Mouse (Mus musculus): Measurements from ENCODE around the gene Smarca4. TPM values are rescaled to one million over a fixed set of nuclear protein-coding genes. Genes with fewer than 3 reads are reported as not detected.
"Not testable (repeated sequence)": the region's sequence is repeated elsewhere in the genome, so short reads cannot be mapped to it uniquely, and the experiment has no call there.

Gene Smarca4
- polyA plus RNA-seq, 1 experiment from 2014 or later: 157 TPM

DNA sequence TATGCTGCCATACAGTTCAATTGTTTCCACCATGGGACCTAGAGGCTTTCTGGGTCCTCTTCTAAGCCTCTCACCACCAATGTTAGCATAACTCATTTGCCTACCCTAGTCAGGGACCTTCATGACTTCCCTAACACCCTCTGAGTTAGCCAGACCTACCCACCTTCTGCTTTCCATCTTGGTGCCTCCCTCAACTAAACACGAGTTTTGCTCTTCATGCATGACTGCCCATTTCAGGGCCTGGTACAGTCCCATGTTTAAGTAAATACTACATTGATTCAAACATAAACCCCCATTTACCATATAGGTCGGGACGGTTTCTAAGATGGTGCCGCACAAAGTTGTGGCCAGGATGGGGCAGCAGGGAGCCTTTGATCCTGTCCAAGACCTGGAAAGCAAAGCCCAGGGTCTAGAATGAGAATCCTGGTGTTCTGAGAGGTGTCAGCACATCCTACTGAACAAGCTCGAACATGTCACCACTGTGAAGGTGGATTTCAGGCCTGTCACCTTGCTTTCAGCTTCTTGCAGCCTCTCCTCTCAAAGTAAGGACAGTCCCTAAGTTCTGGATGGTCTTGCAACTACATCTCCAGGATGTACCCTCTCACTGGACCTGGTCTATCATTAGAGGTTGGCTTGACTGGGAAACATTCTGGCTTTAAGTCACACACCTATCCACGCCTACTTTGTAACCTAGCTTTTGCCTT lies 24.7 kb upstream of the Smarca4 start:
- H3K9me3 ChIP-seq: no peaks in the 10 kb centered on the region
- H3K36me3 ChIP-seq (replicated peaks): peaks cover 69% of the 10 kb centered on the region
- peak overlapping the region; percentile 91 for H3K4me3 ChIP-seq
- H3K4me1 ChIP-seq: peaks cover 29% of the 10 kb centered on the region
- H3K27ac ChIP-seq (replicated peaks): 0 out of 2 replicates have a peak overlapping the region, but pooled peaks have one; percentile 88
- WGBS: 87% methylated on average over 6 of the region's 6 CpGs
- DNase-seq (ENCODE audit: low spot score): no peak
- H3K27me3 ChIP-seq (replicated peaks; ENCODE audit: low read depth, poor library complexity, severe bottlenecking): no peaks in the 10 kb centered on the region

DNA sequence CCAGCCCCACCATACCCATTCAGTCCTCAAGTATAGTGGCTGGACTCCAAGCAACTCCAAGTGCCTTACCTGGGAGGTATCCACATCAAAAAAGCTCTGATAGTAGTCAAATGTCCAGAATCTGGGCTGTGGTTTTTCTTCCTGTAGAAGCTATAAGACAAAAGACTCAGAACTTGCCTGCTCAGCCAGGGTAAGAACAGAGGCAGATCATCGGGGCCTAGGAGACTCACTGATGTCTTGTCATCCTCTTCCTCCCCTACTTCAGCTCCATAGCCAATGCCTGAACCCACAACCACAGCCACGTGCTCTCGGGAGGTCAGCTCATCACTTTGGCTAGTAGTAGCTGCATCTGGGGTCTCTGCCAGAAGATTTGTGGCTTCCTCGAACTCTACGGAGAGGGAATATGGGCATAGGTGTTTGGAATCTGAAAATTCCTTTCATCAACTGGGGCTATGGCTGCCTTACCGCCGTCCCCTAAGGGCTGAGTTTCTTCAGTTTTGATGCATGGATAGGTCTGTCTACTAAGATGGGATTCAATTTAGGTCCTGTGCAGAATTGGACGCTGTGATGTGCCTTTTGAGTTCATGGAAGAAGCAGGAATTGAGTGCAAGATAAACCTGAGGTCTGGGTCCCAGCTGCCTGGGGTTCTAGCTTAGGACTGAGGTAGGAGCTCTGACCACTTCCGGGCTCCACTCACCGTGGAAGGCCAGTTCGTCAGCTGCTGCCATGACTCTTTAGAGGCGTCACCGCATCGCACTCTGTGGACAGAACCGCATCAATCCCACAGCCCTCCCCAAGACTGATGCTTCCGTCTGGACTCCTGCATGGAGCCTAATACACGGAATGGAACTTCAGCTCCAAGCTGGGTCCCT lies 23.9 kb upstream of the Smarca4 start:
- Histone ChIP-seq H3K36me3 (replicated peaks) (peaks cover 68% of the 10 kb centered on the region), H3K27ac (replicated peaks) (peak overlapping the region; percentile 88), H3K4me3 (peak overlapping the region; percentile 91), H3K4me1 (peaks cover 29% of the 10 kb centered on the region), H3K27me3 (replicated peaks; ENCODE audit: low read depth, poor library complexity, severe bottlenecking) (no peaks in the 10 kb centered on the region), H3K9me3 (no peaks in the 10 kb centered on the region)
- DNase-seq (ENCODE audit: low spot score): no peak
- 21% methylated on average over 17 of the region's 17 CpGs for WGBS

DNA sequence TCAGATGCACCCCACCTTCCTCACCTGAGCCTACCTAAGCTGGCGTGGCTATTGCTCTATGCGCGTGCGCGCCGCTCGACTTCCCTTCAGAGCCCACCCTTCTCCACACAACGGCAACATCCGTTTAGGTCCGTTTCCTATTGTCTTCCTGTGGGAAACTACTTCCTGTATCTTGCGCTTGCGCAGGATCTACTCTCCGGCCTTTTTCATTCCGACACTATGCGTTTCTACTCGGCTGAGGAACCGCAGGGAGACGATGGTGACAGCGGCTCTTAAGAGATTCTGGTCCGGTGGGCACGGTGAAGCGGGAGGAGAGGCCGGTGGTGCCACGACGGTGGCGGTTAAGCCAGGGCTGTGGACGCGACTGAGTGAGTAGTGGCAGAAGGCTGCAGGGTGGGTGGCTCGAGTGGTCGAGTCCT lies 23.3 kb upstream of the Smarca4 start, which contains the start of the genes Timm29 and Yipf2:
Gene Timm29, plus strand, starts transcription at position 20 of the 419 bp plus-strand sequence.
Gene Yipf2, minus strand, starts transcription at position 126 of the 419 bp plus-strand sequence.
- peak; percentile 92 for DNase-seq (ENCODE audit: low spot score)
- peaks cover 61% of the 10 kb centered on the region for H3K36me3 ChIP-seq (replicated peaks)
- peak within 1 kb of the TSS; percentile 91 for H3K4me3 ChIP-seq
- H3K9me3 ChIP-seq: no peaks in the 10 kb centered on the region
- H3K27me3 ChIP-seq (replicated peaks; ENCODE audit: low read depth, poor library complexity, severe bottlenecking): no peaks in the 10 kb centered on the region
- H3K27ac ChIP-seq (replicated peaks): peak within 1 kb of the TSS; percentile 88
- H3K4me1 ChIP-seq: peaks cover 29% of the 10 kb centered on the region
- 0% methylated on average over 30 of the region's 30 CpGs for WGBS

DNA sequence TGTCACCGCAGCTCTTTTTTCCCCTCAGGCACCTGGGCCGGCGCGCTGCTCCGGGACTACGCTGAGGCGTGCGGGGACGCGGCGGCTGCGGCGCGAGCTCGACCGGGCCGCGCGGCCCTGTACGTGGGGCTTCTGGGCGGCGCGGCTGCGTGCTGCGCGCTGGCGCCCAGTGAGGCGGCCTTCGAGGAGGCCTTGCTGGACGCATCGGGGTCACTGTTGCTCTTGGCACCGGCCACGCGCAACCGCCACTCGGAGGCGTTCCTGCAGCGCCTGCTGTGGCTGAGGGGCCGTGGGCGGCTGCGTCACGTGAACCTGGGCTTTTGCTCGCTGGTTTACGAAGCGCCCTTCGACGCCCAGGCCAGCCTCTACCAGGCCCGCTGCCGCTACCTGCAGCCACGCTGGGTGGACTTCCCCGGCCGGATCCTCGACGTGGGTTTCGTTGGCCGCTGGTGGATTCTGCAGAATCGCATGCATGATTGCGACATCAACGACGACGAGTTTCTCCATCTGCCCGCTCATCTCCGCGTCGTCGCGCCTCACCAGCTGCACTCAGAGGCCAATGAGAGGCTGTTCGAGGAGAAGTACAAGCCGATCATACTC lies 22.7 kb upstream of the Smarca4 start:
- Histone ChIP-seq H3K36me3 (replicated peaks) (peaks cover 56% of the 10 kb centered on the region), H3K9me3 (no peaks in the 10 kb centered on the region), H3K27me3 (replicated peaks; ENCODE audit: low read depth, poor library complexity, severe bottlenecking) (no peaks in the 10 kb centered on the region), H3K4me3 (peak overlapping the region; percentile 91), H3K4me1 (peaks cover 29% of the 10 kb centered on the region), H3K27ac (replicated peaks) (peak overlapping the region; percentile 88)
- 2% methylated on average over 69 of the region's 69 CpGs for WGBS
- no peak for DNase-seq (ENCODE audit: low spot score)

DNA sequence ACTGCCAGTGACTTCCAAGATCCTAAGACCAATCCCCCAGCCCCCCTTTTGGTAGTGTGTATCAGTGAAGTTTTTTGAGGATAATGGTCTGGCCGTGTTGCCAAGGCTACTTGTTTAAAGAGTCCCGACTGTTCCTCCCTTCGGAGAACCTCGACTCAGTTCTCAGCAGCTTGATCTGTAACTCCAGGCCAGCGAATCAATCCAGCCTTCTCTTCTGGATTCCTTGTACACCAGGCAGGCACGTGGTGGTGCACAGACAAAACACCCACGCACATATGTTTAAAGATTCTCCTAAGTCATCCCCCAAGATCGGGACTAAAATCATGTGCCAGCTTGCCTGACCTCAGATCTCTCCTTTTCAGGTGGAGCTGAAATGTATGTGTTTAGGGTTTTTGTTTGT lies 21.6 kb upstream of the Smarca4 start:
- DNase-seq (ENCODE audit: low spot score); H3K27ac ChIP-seq (replicated peaks); H3K9me3 ChIP-seq; H3K27me3 ChIP-seq (replicated peaks; ENCODE audit: low read depth, poor library complexity, severe bottlenecking): not testable (repeated sequence)
- Histone ChIP-seq H3K36me3 (replicated peaks) (peaks cover 45% of the 10 kb centered on the region), H3K4me1 (peaks cover 29% of the 10 kb centered on the region), H3K4me3 (peak overlapping the region; percentile 91)
- WGBS: 91% methylated on average over 8 of the region's 8 CpGs

DNA sequence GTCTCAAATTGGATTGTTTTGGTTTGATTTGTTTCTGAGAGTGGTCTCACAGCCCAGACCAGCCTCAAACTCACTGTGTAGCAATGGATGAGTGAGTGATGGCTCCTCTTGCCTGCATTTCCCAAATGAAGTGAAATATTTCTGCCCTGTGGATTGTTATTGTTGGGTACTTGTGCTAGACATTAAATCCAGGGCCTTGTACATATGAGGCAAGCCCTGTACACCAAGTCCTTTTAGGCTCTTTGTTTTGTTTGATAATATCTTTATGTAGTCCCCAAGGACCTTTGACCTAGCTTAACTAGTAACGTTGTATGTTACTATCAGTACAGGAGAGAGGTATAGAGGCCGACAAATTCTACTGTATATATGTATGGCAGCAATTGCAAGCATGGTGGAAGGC lies 21.1 kb upstream of the Smarca4 start:
- no peak overlapping the region for H3K4me3 ChIP-seq
- no peaks in the 10 kb centered on the region for H3K27me3 ChIP-seq (replicated peaks; ENCODE audit: low read depth, poor library complexity, severe bottlenecking)
- WGBS: 86% methylated on average over 2 of the region's 2 CpGs
- no peak for DNase-seq (ENCODE audit: low spot score)
- H3K4me1 ChIP-seq: peaks cover 29% of the 10 kb centered on the region
- peaks cover 40% of the 10 kb centered on the region for H3K36me3 ChIP-seq (replicated peaks)
- no peaks in the 10 kb centered on the region for H3K9me3 ChIP-seq
- no peak overlapping the region for H3K27ac ChIP-seq (replicated peaks)

DNA sequence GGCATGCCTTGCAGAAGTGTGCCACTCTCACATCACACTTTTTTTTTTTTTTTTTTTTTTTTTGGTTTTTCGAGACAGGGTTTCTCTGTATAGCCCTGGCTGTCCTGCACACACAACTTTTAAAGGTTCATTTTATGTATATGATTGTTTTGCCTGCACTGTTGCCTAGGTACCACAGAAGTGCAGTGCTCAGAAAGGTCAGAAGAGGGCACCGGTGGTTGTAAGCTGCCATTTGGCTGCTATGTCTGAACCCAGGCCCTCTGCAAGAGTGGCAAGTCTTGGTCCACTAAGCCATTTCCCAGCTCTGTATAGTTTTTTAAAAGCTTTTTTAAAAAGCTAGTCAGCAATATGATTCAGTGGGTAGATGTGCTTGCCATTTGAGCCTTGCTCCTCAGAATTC lies 17.8 kb upstream of the Smarca4 start:
- H3K27me3 ChIP-seq (replicated peaks; ENCODE audit: low read depth, poor library complexity, severe bottlenecking): no peaks in the 10 kb centered on the region
- H3K4me1 ChIP-seq: peaks cover 12% of the 10 kb centered on the region
- no peak for DNase-seq (ENCODE audit: low spot score)
- H3K36me3 ChIP-seq (replicated peaks): peaks cover 24% of the 10 kb centered on the region
- 34% methylated on average over 2 of the region's 2 CpGs for WGBS
- no peak overlapping the region for H3K27ac ChIP-seq (replicated peaks)
- no peak overlapping the region for H3K4me3 ChIP-seq
- H3K9me3 ChIP-seq: no peaks in the 10 kb centered on the region

DNA sequence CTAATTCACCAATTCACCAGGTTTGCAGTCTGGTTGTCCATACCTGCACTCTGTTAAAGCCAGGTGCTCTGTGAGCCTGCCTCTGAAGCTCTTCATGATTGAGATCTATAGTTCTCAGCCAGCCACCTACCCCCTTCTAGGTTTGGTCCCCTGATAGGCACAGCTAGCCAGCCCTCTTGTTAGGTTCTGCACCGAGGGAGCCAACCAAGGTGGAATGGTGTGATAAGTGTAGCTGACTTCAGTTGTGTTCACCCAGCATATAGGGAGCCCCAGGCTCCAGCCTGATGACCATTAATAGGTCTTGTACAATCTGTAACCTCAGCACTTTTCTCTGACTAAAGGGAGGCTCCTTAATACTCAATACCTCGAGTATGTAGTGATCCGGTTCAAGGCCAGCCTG lies 15.8 kb upstream of the Smarca4 start:
- 80% methylated on average over 3 of the region's 3 CpGs for WGBS
- Histone ChIP-seq H3K9me3 (no peaks in the 10 kb centered on the region), H3K4me1 (no peaks in the 10 kb centered on the region; the same call in 1 of the 2 replicates)

DNA sequence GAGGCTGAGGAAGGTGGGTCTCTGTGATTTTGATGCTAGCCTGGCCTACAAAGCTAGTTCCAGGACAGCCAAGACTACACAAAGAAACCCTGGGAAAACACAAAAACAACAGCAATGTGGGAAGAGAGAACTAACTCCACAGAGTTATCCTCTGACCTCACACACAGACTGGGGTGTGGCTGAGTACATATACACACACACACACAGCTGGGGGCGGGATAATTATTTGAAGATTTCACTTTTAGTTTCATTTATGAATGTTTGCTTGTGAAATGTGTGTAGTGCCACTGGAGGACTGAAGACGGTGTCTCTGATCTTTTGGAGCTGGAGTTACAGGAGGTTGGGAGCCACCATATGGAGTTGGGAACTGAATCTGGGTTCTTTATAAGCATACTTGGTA lies 14.9 kb upstream of the Smarca4 start:
- Histone ChIP-seq H3K36me3 (replicated peaks) (peaks cover 9% of the 10 kb centered on the region), H3K27ac (replicated peaks) (no peak overlapping the region), H3K4me3 (no peak overlapping the region), H3K4me1 (no peaks in the 10 kb centered on the region; the same call in 1 of the 2 replicates), H3K27me3 (replicated peaks; ENCODE audit: low read depth, poor library complexity, severe bottlenecking) (no peaks in the 10 kb centered on the region), H3K9me3 (no peaks in the 10 kb centered on the region)
- DNase-seq (ENCODE audit: low spot score): no peak
- 86% methylated on average over 2 of the region's 2 CpGs for WGBS

More for the DNA sequence above, 15.8 kb upstream of the Smarca4 start:
- H3K4me3 ChIP-seq: no peak overlapping the region
- peaks cover 18% of the 10 kb centered on the region for H3K36me3 ChIP-seq (replicated peaks)
- no peak for DNase-seq (ENCODE audit: low spot score)
- H3K27ac ChIP-seq (replicated peaks): no peak overlapping the region
- H3K27me3 ChIP-seq (replicated peaks; ENCODE audit: low read depth, poor library complexity, severe bottlenecking): no peaks in the 10 kb centered on the region

DNA sequence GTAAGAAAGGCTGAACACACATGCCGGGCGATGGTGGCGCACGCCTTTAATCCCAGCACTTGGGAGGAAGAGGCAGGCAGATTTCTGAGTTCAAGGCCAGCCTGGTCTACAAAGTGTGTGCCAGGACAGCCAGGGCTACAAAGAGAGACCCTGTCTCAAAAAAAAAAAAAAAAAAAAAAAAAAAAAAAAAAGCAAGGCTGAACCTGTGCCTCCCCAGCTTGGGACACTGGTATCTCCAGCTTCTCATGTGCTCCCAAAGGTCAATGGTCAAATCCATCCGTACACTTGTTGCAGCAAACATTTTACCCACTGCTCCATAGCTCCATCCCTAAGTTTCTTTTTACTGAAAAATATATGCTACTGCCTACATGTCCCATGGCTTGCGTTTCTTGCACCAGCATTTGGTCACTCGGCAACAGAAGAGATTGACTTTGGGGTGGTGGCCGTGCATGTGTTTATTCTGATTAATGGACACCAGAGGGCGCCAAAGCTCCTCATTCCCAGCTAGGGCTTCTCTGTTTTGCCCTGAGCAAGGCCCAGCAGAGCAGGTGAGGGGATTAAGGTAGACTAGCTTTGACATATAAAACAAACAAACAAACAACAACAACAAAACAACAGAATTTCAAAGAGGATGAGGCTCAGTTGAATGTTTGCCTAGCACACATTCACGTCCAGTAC lies 14.1 kb upstream of the Smarca4 start:
- H3K27me3 ChIP-seq (replicated peaks; ENCODE audit: low read depth, poor library complexity, severe bottlenecking): no peaks in the 10 kb centered on the region
- WGBS: 50% methylated on average over 10 of the region's 10 CpGs
- H3K4me1 ChIP-seq: no peaks in the 10 kb centered on the region; the same call in 1 of the 2 replicates
- peaks cover 2% of the 10 kb centered on the region; the same call in 1 of the 2 replicates for H3K36me3 ChIP-seq (replicated peaks)
- no peak overlapping the region for H3K27ac ChIP-seq (replicated peaks)
- peak; percentile 77 for DNase-seq (ENCODE audit: low spot score)
- H3K4me3 ChIP-seq: no peak overlapping the region
- no peaks in the 10 kb centered on the region for H3K9me3 ChIP-seq

DNA sequence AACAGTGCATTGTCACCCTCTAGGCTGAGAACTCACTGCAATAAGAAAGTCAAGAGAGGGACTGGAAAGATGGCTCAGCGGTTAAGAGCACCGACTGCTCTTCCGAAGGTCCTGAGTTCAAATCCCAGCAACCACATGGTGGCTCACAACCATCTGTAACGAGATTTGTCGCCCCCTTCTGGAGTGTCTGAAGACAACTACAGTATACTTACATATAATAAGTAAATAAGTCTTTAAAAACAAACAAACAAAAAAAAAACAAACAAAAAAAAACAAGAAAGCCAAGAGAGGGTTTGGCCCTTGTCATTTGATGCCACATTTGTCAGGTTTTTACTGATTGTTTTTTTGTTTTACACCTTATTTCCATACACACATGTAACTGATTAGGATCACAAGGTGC lies 11.8 kb upstream of the Smarca4 start:
- Histone ChIP-seq H3K27ac (replicated peaks) (no peak overlapping the region), H3K4me3 (no peak overlapping the region), H3K9me3 (no peaks in the 10 kb centered on the region), H3K4me1 (no peaks in the 10 kb centered on the region; the same call in 1 of the 2 replicates), H3K36me3 (replicated peaks) (no peaks in the 10 kb centered on the region), H3K27me3 (replicated peaks; ENCODE audit: low read depth, poor library complexity, severe bottlenecking) (no peaks in the 10 kb centered on the region)
- DNase-seq (ENCODE audit: low spot score): no peak
- 69% methylated on average over 5 of the region's 5 CpGs for WGBS

DNA sequence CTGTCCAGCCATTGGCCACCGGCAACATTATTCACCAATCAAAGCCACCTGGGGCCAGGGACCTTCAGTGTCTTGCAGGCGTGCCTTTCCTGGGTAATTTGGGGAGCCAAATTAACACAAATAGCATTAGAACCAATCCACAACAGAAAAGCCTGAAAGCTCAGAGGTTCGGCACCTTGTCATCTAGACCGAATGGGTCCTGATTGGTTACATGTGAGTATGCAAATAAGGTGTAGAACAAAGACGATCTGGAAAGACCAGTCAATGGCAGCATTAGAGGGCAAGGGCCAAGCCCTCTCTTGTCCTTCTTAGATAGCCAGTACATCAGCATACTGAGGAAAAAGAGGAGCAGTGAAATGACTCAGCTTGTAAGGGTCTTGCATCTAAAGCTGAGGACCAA lies 10.1 kb upstream of the Smarca4 start:
- no peaks in the 10 kb centered on the region for H3K36me3 ChIP-seq (replicated peaks)
- H3K9me3 ChIP-seq: no peaks in the 10 kb centered on the region
- WGBS: 73% methylated on average over 5 of the region's 5 CpGs
- DNase-seq (ENCODE audit: low spot score): no peak
- no peaks in the 10 kb centered on the region; the same call in 1 of the 2 replicates for H3K4me1 ChIP-seq
- no peak overlapping the region for H3K4me3 ChIP-seq
- H3K27me3 ChIP-seq (replicated peaks; ENCODE audit: low read depth, poor library complexity, severe bottlenecking): no peaks in the 10 kb centered on the region
- H3K27ac ChIP-seq (replicated peaks): no peak overlapping the region

All from embryonic facial prominence, embryonic 10.5 days (tissue).